Mouse (Mus musculus): Measurements from ENCODE around the gene Ttc7b. TPM values are rescaled to one million over a fixed set of nuclear protein-coding genes. Genes with fewer than 3 reads are reported as not detected.

The Ttc7b gene
- total RNA-seq (2023) = 60.3 and 98.1 TPM in 2 replicates

GRCm38 (mm10) chr12:100520794-100521186, at the start of gene Ttc7b:
TSS of gene Ttc7b (minus strand) at chr12:100520826.

Other genes starting within 250 kb of the Ttc7b start
- 32.3 and 36.3 TPM in 2 replicates for gene Rps6ka5, start 206.2 kb upstream of the Ttc7b start, total RNA-seq (2023)

Data from neutrophil, adult 65 days (primary cell).